Mouse (Mus musculus): ENCODE results near the gene Rho. TPM values are rescaled to one million over a fixed set of nuclear protein-coding genes. Genes with fewer than 3 reads are reported as not detected.

Gene Rho
- polyA plus RNA-seq, 1 experiment from 2014 or later = 0.08 TPM

- H3K27ac ChIP-seq = no peak overlapping the region
- WGBS = 85% methylated on average over 7 of the region's 7 CpGs
- H3K4me1 ChIP-seq (replicated peaks; ENCODE audit: control insufficient read depth, insufficient read depth, low read length) = peaks cover 4% of the 10 kb centered on the region; the same call in 1 of the 2 replicates
- no peak for ATAC-seq (ENCODE audit: low FRiP score)
- no peak overlapping the region for H3K4me3 ChIP-seq (replicated peaks; ENCODE audit: low read length)
- H3K36me3 ChIP-seq (replicated peaks; ENCODE audit: control insufficient read depth, insufficient read depth) = peaks cover 30% of the 10 kb centered on the region
- DNase-seq (ENCODE audit: low spot score) = no peak
- H3K27me3 ChIP-seq (ENCODE audit: control insufficient read depth, insufficient read depth, low read length) = no peaks in the 10 kb centered on the region
- no peak overlapping the region for H3K4me2 ChIP-seq (replicated peaks)
- H3K9ac ChIP-seq = no peak overlapping the region
- H3K9me3 ChIP-seq (ENCODE audit: control insufficient read depth, low read length) = no peaks in the 10 kb centered on the region
Measured at GRCm38 (mm10) chr6:115897926-115898520, 33.5 kb upstream of the Rho start.

- Histone ChIP-seq H3K9me3 (ENCODE audit: control insufficient read depth, low read length) (no peaks in the 10 kb centered on the region), H3K27me3 (ENCODE audit: control insufficient read depth, insufficient read depth, low read length) (no peaks in the 10 kb centered on the region), H3K4me3 (replicated peaks; ENCODE audit: low read length) (no peak overlapping the region), H3K4me2 (replicated peaks) (no peak overlapping the region), H3K27ac (no peak overlapping the region), H3K36me3 (replicated peaks; ENCODE audit: control insufficient read depth, insufficient read depth) (peaks cover 25% of the 10 kb centered on the region), H3K9ac (no peak overlapping the region), H3K4me1 (replicated peaks; ENCODE audit: control insufficient read depth, insufficient read depth, low read length) (peaks cover 4% of the 10 kb centered on the region; the same call in 1 of the 2 replicates)
- DNase-seq (ENCODE audit: low spot score) (peak; percentile 77), ATAC-seq (ENCODE audit: low FRiP score) (peak; percentile 64; the same call in 1 of the 2 replicates)
- WGBS = 35% methylated on average over 3 of the region's 3 CpGs
Measured at GRCm38 (mm10) chr6:115901062-115901461, 30.5 kb upstream of the Rho start.

GRCm38 (mm10) chr6:115901489-115901931 is 30.0 kb upstream of the Rho start:
- 77% methylated on average over 8 of the region's 8 CpGs for WGBS
- Histone ChIP-seq H3K4me1 (replicated peaks; ENCODE audit: control insufficient read depth, insufficient read depth, low read length) (peaks cover 4% of the 10 kb centered on the region; the same call in 1 of the 2 replicates), H3K4me3 (replicated peaks; ENCODE audit: low read length) (no peak overlapping the region), H3K27me3 (ENCODE audit: control insufficient read depth, insufficient read depth, low read length) (no peaks in the 10 kb centered on the region), H3K27ac (no peak overlapping the region), H3K9ac (no peak overlapping the region), H3K36me3 (replicated peaks; ENCODE audit: control insufficient read depth, insufficient read depth) (peaks cover 24% of the 10 kb centered on the region), H3K9me3 (ENCODE audit: control insufficient read depth, low read length) (no peaks in the 10 kb centered on the region), H3K4me2 (replicated peaks) (no peak overlapping the region)
- DNase-seq (ENCODE audit: low spot score) = no peak
- ATAC-seq (ENCODE audit: low FRiP score) = no peak; the same call in 1 of the 2 replicates

DNA sequence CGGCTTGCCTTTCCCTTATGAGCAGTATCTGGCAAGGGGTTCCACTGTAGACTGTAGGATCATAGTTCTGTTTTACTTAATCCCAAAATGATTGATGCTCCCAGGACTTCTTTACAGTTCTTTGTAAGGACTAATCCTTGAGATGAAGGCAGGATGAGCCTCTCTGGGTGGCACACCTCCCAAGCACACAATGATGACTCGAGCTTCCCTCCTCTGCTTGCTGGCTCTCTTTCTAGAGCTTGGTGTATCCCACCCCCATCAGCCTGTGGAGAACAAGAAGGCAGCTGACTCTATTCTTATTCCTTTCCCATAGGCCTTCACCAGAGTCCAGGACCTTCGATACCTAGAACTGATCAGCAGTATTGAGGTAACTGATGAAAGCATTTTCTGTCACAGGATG is 29.0 kb upstream of the Rho start:
- Histone ChIP-seq H3K9me3 (ENCODE audit: control insufficient read depth, low read length) (no peaks in the 10 kb centered on the region), H3K27me3 (ENCODE audit: control insufficient read depth, insufficient read depth, low read length) (no peaks in the 10 kb centered on the region), H3K4me1 (replicated peaks; ENCODE audit: control insufficient read depth, insufficient read depth, low read length) (peaks cover 4% of the 10 kb centered on the region; the same call in 1 of the 2 replicates), H3K27ac (no peak overlapping the region), H3K4me2 (replicated peaks) (no peak overlapping the region), H3K9ac (no peak overlapping the region), H3K36me3 (replicated peaks; ENCODE audit: control insufficient read depth, insufficient read depth) (peaks cover 31% of the 10 kb centered on the region), H3K4me3 (replicated peaks; ENCODE audit: low read length) (no peak overlapping the region)
- DNase-seq (ENCODE audit: low spot score) (no peak), ATAC-seq (ENCODE audit: low FRiP score) (no peak)
- 90% methylated on average over 3 of the region's 3 CpGs for WGBS

GRCm38 (mm10) chr6:115905568-115905967 is 26.0 kb upstream of the Rho start:
- no peak overlapping the region for H3K9ac ChIP-seq

GRCm38 (mm10) chr6:115906455-115906854 is 25.1 kb upstream of the Rho start:
- H3K4me1 ChIP-seq (replicated peaks; ENCODE audit: control insufficient read depth, insufficient read depth, low read length) = peaks cover 1% of the 10 kb centered on the region; the same call in 1 of the 2 replicates
- DNase-seq (ENCODE audit: low spot score) = no peak
- H3K27ac ChIP-seq = no peak overlapping the region
- H3K9me3 ChIP-seq (ENCODE audit: control insufficient read depth, low read length) = no peaks in the 10 kb centered on the region
- no peak overlapping the region for H3K9ac ChIP-seq
- ATAC-seq (ENCODE audit: low FRiP score) = no peak
- WGBS = 88% methylated on average over 1 of the region's 1 CpGs
- peaks cover 32% of the 10 kb centered on the region for H3K36me3 ChIP-seq (replicated peaks; ENCODE audit: control insufficient read depth, insufficient read depth)
- H3K27me3 ChIP-seq (ENCODE audit: control insufficient read depth, insufficient read depth, low read length) = no peaks in the 10 kb centered on the region
- no peak overlapping the region for H3K4me2 ChIP-seq (replicated peaks)
- no peak overlapping the region for H3K4me3 ChIP-seq (replicated peaks; ENCODE audit: low read length)

More at GRCm38 (mm10) chr6:115905568-115905967, 26.0 kb upstream of the Rho start:
- H3K4me2 ChIP-seq (replicated peaks) = no peak overlapping the region
- DNase-seq (ENCODE audit: low spot score) (no peak), ATAC-seq (ENCODE audit: low FRiP score) (no peak)
- H3K4me3 ChIP-seq (replicated peaks; ENCODE audit: low read length) = no peak overlapping the region
- no peaks in the 10 kb centered on the region for H3K9me3 ChIP-seq (ENCODE audit: control insufficient read depth, low read length)
- 94% methylated on average over 6 of the region's 6 CpGs for WGBS
- no peaks in the 10 kb centered on the region for H3K27me3 ChIP-seq (ENCODE audit: control insufficient read depth, insufficient read depth, low read length)
- H3K4me1 ChIP-seq (replicated peaks; ENCODE audit: control insufficient read depth, insufficient read depth, low read length) = peaks cover 4% of the 10 kb centered on the region; the same call in 1 of the 2 replicates
- no peak overlapping the region for H3K27ac ChIP-seq
- peaks cover 32% of the 10 kb centered on the region for H3K36me3 ChIP-seq (replicated peaks; ENCODE audit: control insufficient read depth, insufficient read depth)

- no peak overlapping the region for H3K4me3 ChIP-seq (replicated peaks; ENCODE audit: low read length)
- no peak overlapping the region for H3K9ac ChIP-seq
- H3K27ac ChIP-seq = no peak overlapping the region
- WGBS = 95% methylated on average over 2 of the region's 2 CpGs
- H3K9me3 ChIP-seq (ENCODE audit: control insufficient read depth, low read length) = no peaks in the 10 kb centered on the region
- DNase-seq (ENCODE audit: low spot score) = no peak
- H3K4me2 ChIP-seq (replicated peaks) = no peak overlapping the region
- H3K4me1 ChIP-seq (replicated peaks; ENCODE audit: control insufficient read depth, insufficient read depth, low read length) = no peaks in the 10 kb centered on the region
- peaks cover 32% of the 10 kb centered on the region for H3K36me3 ChIP-seq (replicated peaks; ENCODE audit: control insufficient read depth, insufficient read depth)
- no peaks in the 10 kb centered on the region for H3K27me3 ChIP-seq (ENCODE audit: control insufficient read depth, insufficient read depth, low read length)
- ATAC-seq (ENCODE audit: low FRiP score) = no peak
Measured at GRCm38 (mm10) chr6:115906871-115907270, 24.7 kb upstream of the Rho start.

GRCm38 (mm10) chr6:115908421-115908982 is 23.0 kb upstream of the Rho start:
- no peaks in the 10 kb centered on the region for H3K27me3 ChIP-seq (ENCODE audit: control insufficient read depth, insufficient read depth, low read length)
- H3K27ac ChIP-seq = no peak overlapping the region
- ATAC-seq (ENCODE audit: low FRiP score) (no peak), DNase-seq (ENCODE audit: low spot score) (no peak)
- H3K4me1 ChIP-seq (replicated peaks; ENCODE audit: control insufficient read depth, insufficient read depth, low read length) = no peaks in the 10 kb centered on the region
- WGBS = 32% methylated on average over 6 of the region's 6 CpGs
- no peak overlapping the region for H3K9ac ChIP-seq
- no peak overlapping the region for H3K4me3 ChIP-seq (replicated peaks; ENCODE audit: low read length)
- H3K4me2 ChIP-seq (replicated peaks) = no peak overlapping the region
- H3K9me3 ChIP-seq (ENCODE audit: control insufficient read depth, low read length) = no peaks in the 10 kb centered on the region
- H3K36me3 ChIP-seq (replicated peaks; ENCODE audit: control insufficient read depth, insufficient read depth) = peaks cover 32% of the 10 kb centered on the region

DNA sequence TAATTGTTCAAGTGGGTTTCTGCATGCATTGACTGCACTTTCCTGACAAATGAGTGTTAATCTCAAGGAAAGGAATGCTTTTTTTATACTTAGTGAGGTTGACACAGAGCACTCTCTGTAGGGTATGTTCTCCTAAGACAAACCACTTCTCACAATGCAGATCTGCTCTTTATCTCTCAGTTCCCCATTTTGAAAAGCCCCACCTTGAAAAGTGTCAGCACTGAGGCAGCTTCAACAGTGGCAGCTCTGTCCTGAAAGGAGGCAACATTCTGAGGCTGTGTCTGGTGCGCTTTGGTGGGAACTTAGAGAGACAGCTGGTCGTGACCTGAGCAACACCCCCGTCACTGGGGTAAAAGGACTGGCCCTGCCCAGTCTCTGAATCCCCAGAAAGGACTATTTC is 22.5 kb upstream of the Rho start:
- Histone ChIP-seq H3K36me3 (replicated peaks; ENCODE audit: control insufficient read depth, insufficient read depth) (peaks cover 27% of the 10 kb centered on the region), H3K27ac (no peak overlapping the region), H3K9ac (no peak overlapping the region), H3K27me3 (ENCODE audit: control insufficient read depth, insufficient read depth, low read length) (no peaks in the 10 kb centered on the region), H3K9me3 (ENCODE audit: control insufficient read depth, low read length) (no peaks in the 10 kb centered on the region), H3K4me2 (replicated peaks) (no peak overlapping the region), H3K4me1 (replicated peaks; ENCODE audit: control insufficient read depth, insufficient read depth, low read length) (0 out of 2 replicates have a peak, but pooled peaks cover under 1% of the 10 kb centered on the region), H3K4me3 (replicated peaks; ENCODE audit: low read length) (no peak overlapping the region)
- WGBS = 46% methylated on average over 3 of the region's 3 CpGs
- DNase-seq (ENCODE audit: low spot score) = no peak
- ATAC-seq (ENCODE audit: low FRiP score) = no peak
